Mouse (Mus musculus) G1E (cell line): ENCODE results near the gene Pp2d1. TPM values are rescaled to one million over a fixed set of nuclear protein-coding genes. Genes with fewer than 3 reads are reported as not detected.

ENCODE experiments used
- ATAC-seq: 2 replicates; pipeline ENCODE4 v1.8.0; 2016; ENCODE audit warnings: mild to moderate bottlenecking; ENCODE audit not compliant: insufficient number of reproducible peaks, poor library complexity, low FRiP score, severe bottlenecking; ENCODE audit errors: extremely low read depth
- DNase-seq: peaks from one replicate; pipeline ENCODE4 v3.0.0; 2012; ENCODE audit warnings: low spot score
- H3K27me3 ChIP-seq: 2 replicates; pipeline ENCODE4 v1.6.1; 2012; ENCODE audit warnings: mild to moderate bottlenecking, low read length, inconsistent platforms; ENCODE audit not compliant: insufficient read depth
- H3K36me3 ChIP-seq: replicated peaks from 2 replicates; pipeline ENCODE3; 2012; ENCODE audit warnings: mild to moderate bottlenecking, inconsistent platforms
- H3K4me1 ChIP-seq: 2 replicates; pipeline ENCODE4 v1.6.1; 2012; ENCODE audit warnings: low read depth, low read length, inconsistent platforms, mixed read lengths; ENCODE audit not compliant: insufficient read depth
- H3K4me3 ChIP-seq: 2 replicates; pipeline ENCODE4 v1.5.1; 2012; ENCODE audit warnings: low read depth, mild to moderate bottlenecking, inconsistent platforms, low read length, moderate library complexity, mixed read lengths
- H3K9me3 ChIP-seq: replicated peaks from 2 replicates; pipeline ENCODE4 v1.6.1; 2012; ENCODE audit warnings: inconsistent platforms
- CTCF ChIP-seq: IDR thresholded peaks from 2 replicates; pipeline ENCODE4 v1.5.1; 2012; ENCODE audit warnings: low read depth, low read length, inconsistent platforms, mixed read lengths
- GATA1 ChIP-seq: IDR thresholded peaks from 2 replicates; pipeline ENCODE4 v1.6.1; 2012; ENCODE audit warnings: borderline replicate concordance, low read length, inconsistent platforms, mixed read lengths
- GATA2 ChIP-seq: IDR thresholded peaks from 2 replicates; pipeline ENCODE4 v1.6.1; 2012; ENCODE audit warnings: low read depth, low read length, inconsistent platforms, borderline replicate concordance
- POLR2AphosphoS5 ChIP-seq: IDR thresholded peaks from 2 replicates; pipeline ENCODE4 v1.6.1; 2012; ENCODE audit warnings: low read depth, low read length, inconsistent platforms; ENCODE audit not compliant: insufficient replicate concordance
- TAL1 ChIP-seq: conservative IDR thresholded peaks from 2 replicates; pipeline ENCODE4 v1.6.1; 2012; ENCODE audit warnings: low read depth, low read length, inconsistent platforms, mixed read lengths
- polyA plus RNA-seq: library from polyadenylated mRNA; stranded (reverse); fragments of >175 nt; gene quantifications from 2 replicates; pipeline ENCODE4 v1.2.3, GENCODE M21; 2012
- total RNA-seq, 2 experiments: library from RNA; stranded (forward) in 1 of 2; stranded (reverse) in 1 of 2; fragments of 200-1000 nt in 1 of 2; fragments of >200 nt in 1 of 2; fragmentation: Nextera tagmentation in 1 of 2; gene quantifications; 2 replicates each; pipeline ENCODE4 v1.2.3; 2014 to 2017

Gene Pp2d1
- total and polyA plus RNA-seq, 3 experiments: 0.11 TPM; not detected in 2

DNA sequence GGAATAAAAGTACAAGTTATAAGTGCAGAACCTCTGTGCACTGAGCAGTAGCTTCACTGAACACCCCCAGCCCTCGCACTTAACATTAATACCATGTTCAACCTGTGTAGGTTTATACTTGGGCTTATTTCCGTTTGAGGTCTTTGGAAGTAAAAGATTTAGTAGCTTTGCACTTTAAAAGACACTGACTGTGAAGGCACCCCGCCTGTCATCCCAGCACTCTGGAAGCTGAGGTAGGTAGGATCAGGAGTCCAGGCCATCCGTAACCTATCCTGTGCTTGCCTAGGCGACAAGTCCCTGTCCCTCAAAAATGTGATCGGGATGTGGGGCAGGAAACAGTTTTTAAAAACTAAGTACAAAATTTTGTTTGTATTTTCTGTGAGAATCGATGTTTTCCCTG, 58.8 kb downstream of the Pp2d1 start:
- ATAC-seq: no peak
- no peak for DNase-seq
- no peaks in the 10 kb centered on the region for H3K9me3 ChIP-seq
- peaks cover 24% of the 10 kb centered on the region for H3K36me3 ChIP-seq
- TF ChIP-seq POLR2AphosphoS5 (no peak), GATA1 (no peak), GATA2 (no peak), TAL1 (no peak), CTCF (no peak)
- H3K4me1 ChIP-seq: peaks cover 20% of the 10 kb centered on the region
- H3K27me3 ChIP-seq: no peaks in the 10 kb centered on the region
- H3K4me3 ChIP-seq: peak overlapping the region; percentile 90

DNA sequence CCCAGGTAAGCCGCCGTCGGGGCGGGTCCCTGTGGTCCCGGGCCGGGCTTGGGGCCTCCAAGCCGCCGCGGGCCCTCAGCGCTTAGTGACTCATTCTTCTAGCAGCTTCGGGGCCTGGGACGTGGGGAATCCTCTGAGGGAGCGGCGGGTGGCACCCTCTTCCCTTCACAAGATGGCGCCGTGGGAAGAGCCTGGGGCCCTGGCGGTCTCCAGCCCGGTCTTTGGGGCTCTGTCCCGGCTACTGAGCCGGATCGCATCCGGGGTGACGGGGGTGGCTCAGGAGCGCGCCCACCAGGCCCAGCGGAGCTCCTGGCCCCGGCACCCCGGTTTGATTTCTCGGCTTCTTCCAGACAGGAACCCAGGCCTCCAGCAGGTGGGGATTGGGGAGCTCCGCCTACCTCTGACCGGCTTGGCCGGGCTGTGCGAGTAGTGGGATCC, 59.6 kb downstream of the Pp2d1 start:
- peaks cover 15% of the 10 kb centered on the region for H3K36me3 ChIP-seq
- no peaks in the 10 kb centered on the region for H3K27me3 ChIP-seq
- TF ChIP-seq GATA1 (no peak), CTCF (no peak), GATA2 (no peak), TAL1 (no peak), POLR2AphosphoS5 (no peak)
- ATAC-seq: no peak
- H3K9me3 ChIP-seq: no peaks in the 10 kb centered on the region
- peak; percentile 41 for DNase-seq
- peaks cover 20% of the 10 kb centered on the region for H3K4me1 ChIP-seq
- H3K4me3 ChIP-seq: peak overlapping the region; percentile 90

DNA sequence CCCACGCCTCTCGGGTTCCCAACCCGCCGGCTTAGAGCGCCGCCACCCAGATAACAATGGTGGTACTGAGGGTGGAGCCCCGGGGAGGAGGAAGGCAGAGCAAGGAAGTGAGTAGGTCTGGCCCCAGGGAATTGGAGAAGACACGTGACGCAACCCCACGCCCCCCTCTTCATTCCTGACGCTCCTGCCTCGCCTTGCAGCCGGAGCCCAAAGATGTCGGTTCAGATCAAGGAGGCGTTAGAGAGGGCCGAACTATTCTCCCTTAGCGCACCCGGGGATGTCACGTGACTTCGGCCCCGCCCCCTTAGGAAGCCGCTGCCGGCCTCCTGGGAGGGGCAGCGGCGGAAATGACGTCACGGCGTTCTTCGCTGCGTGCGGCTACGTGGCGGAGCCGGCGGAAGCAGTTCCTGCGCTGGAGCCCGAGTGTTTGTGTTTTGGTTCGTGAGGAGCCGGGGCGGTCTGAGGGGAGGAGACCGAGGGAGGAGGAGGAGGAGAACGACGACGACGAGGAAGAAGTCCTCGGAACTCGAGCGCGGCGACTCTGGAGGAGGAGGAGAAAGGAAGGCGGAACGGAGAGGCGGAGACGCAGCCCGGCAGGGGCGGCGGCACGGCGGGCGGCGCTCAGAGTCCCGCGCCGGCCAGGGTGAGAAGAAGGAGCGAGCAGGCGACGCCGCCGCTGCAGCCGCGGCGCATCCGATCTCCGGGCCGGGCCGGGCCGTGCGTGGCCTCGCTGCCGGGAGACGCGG, 60.2 kb downstream of the Pp2d1 start, which contains the start of gene Rab5a:
Gene Rab5a (plus strand): TSS at position 377 of the 746 bp plus-strand sequence.
- Histone ChIP-seq H3K36me3 (peaks cover 10% of the 10 kb centered on the region), H3K9me3 (no peaks in the 10 kb centered on the region), H3K27me3 (no peaks in the 10 kb centered on the region), H3K4me3 (peak within 1 kb of the TSS; percentile 90), H3K4me1 (peaks cover 20% of the 10 kb centered on the region)
- DNase-seq: peak; percentile 92
- no peak for TF ChIP-seq POLR2AphosphoS5
- no peak for TF ChIP-seq GATA1
- no peak for TF ChIP-seq GATA2
- no peak for TF ChIP-seq TAL1
- TF ChIP-seq CTCF: no peak
- ATAC-seq: peak; percentile 89

DNA sequence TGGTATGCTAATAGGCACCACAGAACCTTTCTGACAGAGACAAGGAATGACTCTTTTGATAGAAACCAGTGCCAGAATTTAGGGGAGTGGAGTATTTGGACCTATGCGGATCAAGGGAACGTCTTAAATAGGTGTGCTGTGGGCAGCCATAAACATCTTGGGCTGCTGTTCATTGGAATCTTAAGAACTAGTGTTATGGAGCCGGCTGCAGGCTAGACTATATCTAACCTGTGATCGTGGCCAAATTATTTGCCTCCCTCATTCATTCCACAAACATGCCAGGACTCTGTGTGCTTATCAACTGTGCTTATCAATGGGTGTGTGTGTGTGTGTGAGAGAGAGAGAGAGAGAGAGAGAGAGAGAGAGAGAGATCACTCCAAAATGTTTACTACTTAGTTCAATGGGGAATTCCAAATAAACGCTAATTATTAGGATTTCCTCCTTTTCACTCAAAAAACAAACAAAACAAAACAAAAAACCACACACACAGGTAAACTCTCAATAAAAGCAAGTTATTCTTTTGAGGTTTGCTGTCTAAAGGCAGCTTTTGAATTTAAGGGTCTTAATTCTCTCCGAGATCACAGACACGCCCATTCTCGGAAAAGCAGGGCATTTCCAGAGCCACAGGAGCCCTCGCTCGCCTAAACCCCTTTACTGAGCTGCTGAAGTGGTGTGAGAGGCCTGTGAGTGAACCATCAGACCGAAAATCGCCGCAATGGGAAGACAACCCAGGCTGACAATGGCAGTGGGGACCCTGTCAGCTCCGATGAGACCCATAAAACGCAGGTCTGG, 61.0 kb downstream of the Pp2d1 start:
- TF ChIP-seq CTCF: no peak
- no peak for TF ChIP-seq GATA2
- TF ChIP-seq POLR2AphosphoS5: no peak
- no peak for TF ChIP-seq GATA1
- no peak for TF ChIP-seq TAL1
- Histone ChIP-seq H3K4me1 (peaks cover 20% of the 10 kb centered on the region), H3K36me3 (peaks cover 8% of the 10 kb centered on the region), H3K9me3 (no peaks in the 10 kb centered on the region), H3K4me3 (peak overlapping the region; percentile 90), H3K27me3 (no peaks in the 10 kb centered on the region)
- peak; percentile 16; the same call in 1 of the 2 replicates for ATAC-seq
- no peak for DNase-seq

DNA sequence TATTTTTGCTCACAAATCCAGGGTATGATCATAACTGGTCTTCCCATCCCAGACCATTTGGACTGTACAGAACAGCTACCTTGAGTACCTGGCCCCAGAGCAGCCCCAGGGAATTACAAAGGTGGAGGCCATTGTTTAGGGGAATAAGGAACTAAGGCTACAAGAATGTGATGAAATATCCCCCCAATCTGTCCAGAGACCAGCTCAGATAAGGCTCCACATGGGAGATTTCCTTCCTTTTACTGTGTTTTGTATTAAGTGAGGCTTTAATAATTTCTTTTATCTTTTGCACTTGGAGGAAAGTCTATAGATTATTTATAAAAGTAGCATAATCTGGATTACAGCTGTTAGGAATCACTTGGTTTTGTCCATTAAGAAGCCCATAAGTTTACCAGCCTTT, 70.6 kb downstream of the Pp2d1 start:
- DNase-seq (no peak), ATAC-seq (no peak)
- Histone ChIP-seq H3K4me3 (no peak overlapping the region), H3K27me3 (no peaks in the 10 kb centered on the region), H3K9me3 (no peaks in the 10 kb centered on the region), H3K36me3 (no peaks in the 10 kb centered on the region), H3K4me1 (0 out of 2 replicates have a peak, but pooled peaks cover 2% of the 10 kb centered on the region)
- TF ChIP-seq GATA2: no peak
- no peak for TF ChIP-seq TAL1
- no peak for TF ChIP-seq GATA1
- no peak for TF ChIP-seq POLR2AphosphoS5
- no peak for TF ChIP-seq CTCF

DNA sequence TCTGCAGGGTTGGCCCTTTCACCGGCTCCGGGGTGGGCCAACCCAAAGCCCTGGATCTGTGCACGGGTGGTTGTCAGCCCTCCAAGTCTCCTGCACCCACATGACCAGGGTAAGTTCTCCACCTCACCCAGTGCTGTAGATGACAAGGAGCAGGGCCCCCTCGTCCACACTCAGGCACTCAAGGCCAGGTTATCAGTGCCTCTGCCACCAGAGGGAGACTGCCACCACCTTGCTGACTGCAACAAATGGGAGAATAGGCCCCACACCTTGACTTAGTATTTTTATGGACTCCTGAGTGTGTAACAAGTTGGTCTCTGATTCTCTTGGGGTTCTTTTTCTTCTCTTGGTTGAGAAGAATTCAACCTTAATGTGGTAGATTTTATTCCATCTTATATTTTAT, 73.7 kb downstream of the Pp2d1 start:
- ATAC-seq (peak; percentile 67; the same call in 1 of the 2 replicates), DNase-seq (no peak)
- Histone ChIP-seq H3K27me3 (peaks cover 2% of the 10 kb centered on the region; the same call in 1 of the 2 replicates), H3K4me1 (0 out of 2 replicates have a peak, but pooled peaks cover 2% of the 10 kb centered on the region), H3K9me3 (no peaks in the 10 kb centered on the region), H3K4me3 (no peak overlapping the region), H3K36me3 (no peaks in the 10 kb centered on the region)
- TF ChIP-seq CTCF: no peak
